ENCODE assay signal across 8 mouse cellular contexts in genomic region chr5:34659686-34660590, GRCm38 (mm10). TPM values are rescaled to one million over a fixed set of nuclear protein-coding genes. Genes with fewer than 3 reads are reported as not detected.
DNase-seq lines count a peak whose midpoint lies in the region; ATAC-seq and TF ChIP-seq lines count a peak whose summit lies in the region.

Nop14 (minus strand) TSS chr5:34660148.
Grk4 (plus strand) TSS chr5:34660379.

- H3K4me2 ChIP-seq in heart, embryonic 12.5 days = peak within 1 kb of the TSS; percentile 73
- H3K4me2 ChIP-seq in kidney, postnatal 0 days (ENCODE audit: low read length) = peak within 1 kb of the TSS; percentile 69
- H3K4me2 ChIP-seq in liver, embryonic 11.5 days = peak within 1 kb of the TSS; percentile 83
- peak within 1 kb of the TSS; percentile 62 for H3K4me2 ChIP-seq in stomach, embryonic 14.5 days (replicated peaks; ENCODE audit: low read depth, low read length)

- peak; percentile 94 for ATAC-seq in erythroid progenitor cell, adult 5-6 weeks (replicated peaks; ENCODE audit: low FRiP score, poor library complexity, severe bottlenecking)
- ATAC-seq in heart, embryonic 12.5 days (ENCODE audit: insufficient number of reproducible peaks, low FRiP score) = peak; percentile 100
- ATAC-seq in kidney, postnatal 0 days (replicated peaks; ENCODE audit: low FRiP score, low read depth) = peak; percentile 100
- peak; percentile 100 for ATAC-seq in liver, embryonic 11.5 days (replicated peaks; ENCODE audit: low FRiP score)
- peak; percentile 100 for ATAC-seq in stomach, embryonic 14.5 days (ENCODE audit: insufficient number of reproducible peaks, insufficient read depth, low FRiP score, low read depth)

- peaks cover 24% of the 10 kb centered on the region for H3K36me3 ChIP-seq in heart, embryonic 12.5 days
- H3K36me3 ChIP-seq in kidney, postnatal 0 days (ENCODE audit: insufficient read depth, low read length) = peaks cover 17% of the 10 kb centered on the region
- H3K36me3 ChIP-seq in liver, embryonic 11.5 days (ENCODE audit: control insufficient read depth, insufficient read depth, low read length) = peaks cover 19% of the 10 kb centered on the region
- H3K36me3 ChIP-seq in stomach, embryonic 14.5 days (ENCODE audit: control insufficient read depth, insufficient read depth, low read length) = peaks cover 16% of the 10 kb centered on the region

- peak within 1 kb of the TSS; percentile 76 for H3K9ac ChIP-seq in heart, embryonic 12.5 days
- H3K9ac ChIP-seq in kidney, postnatal 0 days (ENCODE audit: low read depth, low read length) = peak within 1 kb of the TSS; percentile 69
- H3K9ac ChIP-seq in liver, embryonic 11.5 days (ENCODE audit: low read depth, low read length) = peak within 1 kb of the TSS; percentile 77
- H3K9ac ChIP-seq in stomach, embryonic 14.5 days (replicated peaks; ENCODE audit: low read depth, low read length) = peak within 1 kb of the TSS; percentile 61

- under 1% methylated on average over 60 of the region's 60 CpGs for WGBS in heart, embryonic 12.5 days
- WGBS in kidney, postnatal 0 days = under 1% methylated on average over 60 of the region's 60 CpGs
- under 1% methylated on average over 60 of the region's 60 CpGs for WGBS in liver, embryonic 11.5 days
- WGBS in stomach, embryonic 14.5 days = under 1% methylated on average over 60 of the region's 60 CpGs

- peak; percentile 98 for TF ChIP-seq CTCF in kidney, postnatal 0 days (IDR thresholded peaks at IDR 0.05; ENCODE audit: low read depth)

- H3K9me3 ChIP-seq in heart, embryonic 12.5 days (replicated peaks) = no peaks in the 10 kb centered on the region
- no peaks in the 10 kb centered on the region for H3K9me3 ChIP-seq in kidney, postnatal 0 days (replicated peaks; ENCODE audit: low read length)
- no peaks in the 10 kb centered on the region for H3K9me3 ChIP-seq in liver, embryonic 11.5 days (ENCODE audit: control insufficient read depth, low read length)
- no peaks in the 10 kb centered on the region for H3K9me3 ChIP-seq in stomach, embryonic 14.5 days (ENCODE audit: control insufficient read depth, low read depth, low read length)

- DNase-seq in CD4-positive helper T cell, adult 2 months (ENCODE audit: low read depth, low spot score) = peak; percentile 100
- peak; percentile 100 for DNase-seq in brain, embryonic 18.5 days (ENCODE audit: low read depth, low spot score)
- peak; percentile 100 for DNase-seq in kidney, postnatal 0 days (ENCODE audit: low spot score)
- DNase-seq in liver, embryonic 11.5 days (ENCODE audit: low spot score) = peak; percentile 99
- DNase-seq in naive thymus-derived CD4-positive, alpha-beta T cell, adult 2 months (ENCODE audit: low read depth) = peak; percentile 99

- no peaks in the 10 kb centered on the region for H3K27me3 ChIP-seq in heart, embryonic 12.5 days (replicated peaks)
- no peaks in the 10 kb centered on the region for H3K27me3 ChIP-seq in kidney, postnatal 0 days (ENCODE audit: insufficient read depth, low read length)
- no peaks in the 10 kb centered on the region for H3K27me3 ChIP-seq in liver, embryonic 11.5 days (replicated peaks; ENCODE audit: control insufficient read depth, insufficient read depth, low read length)
- H3K27me3 ChIP-seq in stomach, embryonic 14.5 days (ENCODE audit: control insufficient read depth, insufficient read depth, low read length) = no peaks in the 10 kb centered on the region

- peaks cover 14% of the 10 kb centered on the region for H3K4me1 ChIP-seq in heart, embryonic 12.5 days (replicated peaks)
- peaks cover 7% of the 10 kb centered on the region; the same call in 1 of the 2 replicates for H3K4me1 ChIP-seq in kidney, postnatal 0 days (replicated peaks; ENCODE audit: insufficient read depth, low read length)
- H3K4me1 ChIP-seq in liver, embryonic 11.5 days (replicated peaks; ENCODE audit: control insufficient read depth, insufficient read depth, low read length) = 0 out of 2 replicates have a peak, but pooled peaks cover 3% of the 10 kb centered on the region
- H3K4me1 ChIP-seq in stomach, embryonic 14.5 days (ENCODE audit: control insufficient read depth, insufficient read depth, low read length) = peaks cover 5% of the 10 kb centered on the region; the same call in 1 of the 2 replicates

- H3K27ac ChIP-seq in heart, embryonic 12.5 days (ENCODE audit: poor library complexity, severe bottlenecking) = peak within 1 kb of the TSS; percentile 88
- H3K27ac ChIP-seq in kidney, postnatal 0 days = peak within 1 kb of the TSS; percentile 92
- H3K27ac ChIP-seq in liver, embryonic 11.5 days (ENCODE audit: low read depth, low read length) = peak within 1 kb of the TSS; percentile 78
- H3K27ac ChIP-seq in stomach, embryonic 14.5 days (ENCODE audit: low read length) = peak within 1 kb of the TSS; percentile 77

- peak within 1 kb of the TSS; percentile 75 for H3K4me3 ChIP-seq in heart, embryonic 12.5 days
- H3K4me3 ChIP-seq in kidney, postnatal 0 days (replicated peaks; ENCODE audit: low read depth, low read length) = peak within 1 kb of the TSS; percentile 69
- H3K4me3 ChIP-seq in liver, embryonic 11.5 days (ENCODE audit: low read depth, low read length) = peak within 1 kb of the TSS; percentile 74
- H3K4me3 ChIP-seq in stomach, embryonic 14.5 days (ENCODE audit: low read depth, low read length) = peak within 1 kb of the TSS; percentile 58

RNA-seq across cellular contexts. Expression of gene Nop14, which starts in this region (rescaled TPM):
- total RNA-seq in erythroid progenitor cell, adult 5-6 weeks (2015; ENCODE audit: low replicate concordance) = 5.9 and 15.5 TPM in 2 replicates
- 7.2 and 12.1 TPM in 2 replicates for total RNA-seq in erythroid progenitor cell, adult 5-6 weeks (2017; ENCODE audit: low replicate concordance)
- polyA plus RNA-seq in heart, embryonic 12.5 days (2016; fragmentation: Nextera tagmentation; extraction: Ambion mirVana) = 19.2 and 19.9 TPM in 2 replicates
- polyA plus RNA-seq in kidney, postnatal 0 days (2015; fragmentation: Nextera tagmentation; extraction: Ambion mirVana) = 22.3 and 22.7 TPM in 2 replicates
- polyA plus RNA-seq in liver, embryonic 11.5 days (2014; fragmentation: Nextera tagmentation; extraction: Ambion mirVana) = 42.6 and 43.4 TPM in 2 replicates
- polyA plus RNA-seq in stomach, embryonic 14.5 days (2014; fragmentation: Nextera tagmentation; extraction: Ambion mirVana) = 27.1 and 29.1 TPM in 2 replicates

RNA-seq across cellular contexts. Expression of gene Grk4, which starts in this region (rescaled TPM):
- 1.7 TPM in 1 of 2 replicates, not detected in the other for total RNA-seq in erythroid progenitor cell, adult 5-6 weeks (2015; ENCODE audit: low replicate concordance)
- total RNA-seq in erythroid progenitor cell, adult 5-6 weeks (2017; ENCODE audit: low replicate concordance) = 0.26 TPM in 1 of 2 replicates, not detected in the other
- polyA plus RNA-seq in heart, embryonic 12.5 days (2016; fragmentation: Nextera tagmentation; extraction: Ambion mirVana) = 2.7 and 3.6 TPM in 2 replicates
- 2.2 and 3.6 TPM in 2 replicates for polyA plus RNA-seq in kidney, postnatal 0 days (2015; fragmentation: Nextera tagmentation; extraction: Ambion mirVana)
- polyA plus RNA-seq in liver, embryonic 11.5 days (2014; fragmentation: Nextera tagmentation; extraction: Ambion mirVana) = 1.7 and 1.9 TPM in 2 replicates
- polyA plus RNA-seq in stomach, embryonic 14.5 days (2014; fragmentation: Nextera tagmentation; extraction: Ambion mirVana) = 1.9 and 2.8 TPM in 2 replicates

Comparison
In these comparisons a context has a peak if more than half of its experiments do, and no peak if none do; other contexts are left out.
1. Peak in every context shown above with its lines: DNase-seq, ATAC-seq, H3K4me3 ChIP-seq and H3K27ac ChIP-seq.